Mouse (Mus musculus) layer of hippocampus, adult 2 months (tissue): ENCODE measurements around the gene Tspan9. TPM values are rescaled to one million over a fixed set of nuclear protein-coding genes. Genes with fewer than 3 reads are reported as not detected.
A peak's percentile ranks its signal among the peaks of the same experiment; 100 is the strongest.

ENCODE experiments used
- DNase-seq, 2 experiments: peaks; one replicate each; pipeline ENCODE4 v3.0.0; 2022; ENCODE audit warnings: low spot score in 2 of 2
- H3K27ac ChIP-seq: fragments of 200-600 bp; 2 replicates; pipeline ENCODE4 v1.8.1; 2022
- H3K4me3 ChIP-seq: fragments of 200-600 bp; 2 replicates; pipeline ENCODE4 v1.8.1; 2022; ENCODE audit warnings: mild to moderate bottlenecking
- CTCF ChIP-seq: fragments of 200-600 bp; conservative IDR thresholded peaks from 2 replicates; pipeline ENCODE4 v1.8.1; 2022; ENCODE audit warnings: antibody characterized with exemption, mild to moderate bottlenecking, moderate library complexity
- total RNA-seq, 2 experiments: library from RNA; stranded (reverse); gene quantifications; 2 replicates each; pipeline ENCODE4 v1.2.3; 2021

Gene Tspan9
- total RNA-seq, 2 experiments from 2014 or later: 42.2 to 45.6 TPM

GRCm38 (mm10) chr6:128127312-128127711 is 16.1 kb downstream of the Tspan9 start:
- DNase-seq: no peak
- Histone ChIP-seq H3K27ac (peak overlapping the region; percentile 15; the same call in 1 of the 2 replicates), H3K4me3 (no peak overlapping the region)
- TF ChIP-seq CTCF: no peak

- no peak for DNase-seq
- TF ChIP-seq CTCF: no peak
- no peak overlapping the region for H3K4me3 ChIP-seq
- H3K27ac ChIP-seq: peak overlapping the region; percentile 15; the same call in 1 of the 2 replicates
These were observed 16.5 kb downstream of the Tspan9 start for GRCm38 (mm10) chr6:128126876-128127275.

- no peak for DNase-seq
- H3K27ac ChIP-seq: no peak overlapping the region
- no peak overlapping the region for H3K4me3 ChIP-seq
- no peak for TF ChIP-seq CTCF
These were observed 17.9 kb downstream of the Tspan9 start for GRCm38 (mm10) chr6:128125464-128125863.

GRCm38 (mm10) chr6:128124222-128124971 is 19.0 kb downstream of the Tspan9 start:
- Histone ChIP-seq H3K4me3 (no peak overlapping the region), H3K27ac (peak overlapping the region; percentile 85; the same call in 1 of the 2 replicates)
- no peak for TF ChIP-seq CTCF
- DNase-seq: no peak

- H3K4me3 ChIP-seq: no peak overlapping the region
- DNase-seq: no peak
- peak overlapping the region; percentile 85 for H3K27ac ChIP-seq
- no peak for TF ChIP-seq CTCF
These were observed 21.3 kb downstream of the Tspan9 start for GRCm38 (mm10) chr6:128122127-128122526.

- DNase-seq: peak in 1 of 2 experiments; percentile 50
These were observed 21.7 kb downstream of the Tspan9 start for GRCm38 (mm10) chr6:128121691-128122090.

GRCm38 (mm10) chr6:128120806-128121205 is 22.6 kb downstream of the Tspan9 start:
- no peak for DNase-seq
- no peak for TF ChIP-seq CTCF
- Histone ChIP-seq H3K27ac (peak overlapping the region; percentile 85; the same call in 1 of the 2 replicates), H3K4me3 (no peak overlapping the region)

More at GRCm38 (mm10) chr6:128121691-128122090, 21.7 kb downstream of the Tspan9 start:
- no peak overlapping the region for H3K4me3 ChIP-seq
- TF ChIP-seq CTCF: no peak
- peak overlapping the region; percentile 85 for H3K27ac ChIP-seq

- H3K27ac ChIP-seq: no peak overlapping the region
- DNase-seq: no peak
- no peak for TF ChIP-seq CTCF
- no peak overlapping the region for H3K4me3 ChIP-seq
These were observed 24.6 kb downstream of the Tspan9 start for GRCm38 (mm10) chr6:128118670-128119230.

GRCm38 (mm10) chr6:128116836-128117542 is 26.4 kb downstream of the Tspan9 start:
- no peak for DNase-seq
- no peak for TF ChIP-seq CTCF
- Histone ChIP-seq H3K4me3 (no peak overlapping the region), H3K27ac (no peak overlapping the region)

- H3K27ac ChIP-seq: no peak overlapping the region
- no peak for DNase-seq
- no peak for TF ChIP-seq CTCF
- no peak overlapping the region for H3K4me3 ChIP-seq
These were observed 27.1 kb downstream of the Tspan9 start for GRCm38 (mm10) chr6:128116344-128116743.

- H3K27ac ChIP-seq: no peak overlapping the region
- no peak for DNase-seq
- H3K4me3 ChIP-seq: no peak overlapping the region
- no peak for TF ChIP-seq CTCF
These were observed 28.3 kb downstream of the Tspan9 start for GRCm38 (mm10) chr6:128115121-128115520.

GRCm38 (mm10) chr6:128112605-128113004 is 30.8 kb downstream of the Tspan9 start:
- no peak overlapping the region for H3K27ac ChIP-seq
- no peak overlapping the region for H3K4me3 ChIP-seq
- no peak for TF ChIP-seq CTCF
- no peak for DNase-seq

GRCm38 (mm10) chr6:128111784-128112183 is 31.6 kb downstream of the Tspan9 start:
- no peak overlapping the region for H3K4me3 ChIP-seq
- no peak for DNase-seq
- H3K27ac ChIP-seq: no peak overlapping the region
- no peak for TF ChIP-seq CTCF
